Mouse (Mus musculus): ENCODE results near the gene Fbxw7. TPM values are rescaled to one million over a fixed set of nuclear protein-coding genes. Genes with fewer than 3 reads are reported as not detected.

The Fbxw7 gene
- polyA plus RNA-seq, 1 experiment from 2014 or later = 13.8 TPM

DNA sequence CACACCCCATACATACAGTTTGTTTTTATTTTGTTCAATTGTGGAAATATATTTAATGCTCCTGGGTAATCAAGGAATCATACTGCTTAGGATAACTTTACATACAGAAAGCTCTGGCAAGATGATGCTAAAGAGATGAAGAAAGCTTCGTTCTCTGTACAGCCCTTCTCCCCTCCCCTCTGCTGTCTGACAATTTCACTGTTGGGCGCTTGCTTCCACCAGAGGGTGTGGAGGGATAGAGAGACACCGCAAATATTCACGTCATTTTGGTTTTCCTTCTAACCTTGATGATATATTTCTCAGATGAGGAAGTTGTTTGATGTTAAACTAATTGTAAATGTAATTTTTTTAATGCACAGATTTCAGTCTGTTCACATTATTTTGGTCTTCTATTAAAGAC, 140.8 kb downstream of the Fbxw7 start:
- no peak for ATAC-seq (ENCODE audit: insufficient number of reproducible peaks, insufficient read depth, low FRiP score, low TSS enrichment)
- WGBS = 78% methylated on average over 4 of the region's 4 CpGs

DNA sequence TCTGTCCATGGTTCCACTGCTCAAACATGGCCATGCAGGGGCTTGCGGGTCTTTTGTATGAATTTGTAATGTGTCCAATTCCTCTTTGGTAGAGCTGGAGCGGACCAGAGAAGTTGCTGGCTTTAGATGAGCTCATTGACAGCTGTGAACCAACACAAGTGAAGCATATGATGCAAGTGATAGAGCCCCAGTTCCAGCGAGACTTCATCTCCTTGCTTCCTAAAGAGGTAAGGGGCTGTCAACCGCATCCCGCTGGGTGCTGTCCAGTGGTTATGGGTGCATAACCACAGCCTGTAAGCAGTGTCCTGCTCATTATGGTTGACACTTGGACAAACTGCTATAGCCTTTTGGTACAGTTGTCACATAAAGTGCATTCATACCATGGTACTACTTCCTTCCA, 150.1 kb downstream of the Fbxw7 start:
- Histone ChIP-seq H3K4me3 (no peak overlapping the region), H3K27ac (no peak overlapping the region), H3K9me3 (no peaks in the 10 kb centered on the region), H3K27me3 (no peaks in the 10 kb centered on the region), H3K4me1 (no peaks in the 10 kb centered on the region), H3K4me2 (replicated peaks) (no peak overlapping the region), H3K9ac (no peak overlapping the region), H3K36me3 (peaks cover 7% of the 10 kb centered on the region)
- no peak for ATAC-seq (ENCODE audit: insufficient number of reproducible peaks, insufficient read depth, low FRiP score, low TSS enrichment)
- WGBS = 95% methylated on average over 5 of the region's 5 CpGs

More for the DNA sequence above, 140.8 kb downstream of the Fbxw7 start:
- 0 out of 2 replicates have a peak, but pooled peaks cover 4% of the 10 kb centered on the region for H3K36me3 ChIP-seq
- no peak overlapping the region for H3K9ac ChIP-seq
- H3K4me1 ChIP-seq = 0 out of 2 replicates have a peak, but pooled peaks cover 6% of the 10 kb centered on the region
- no peaks in the 10 kb centered on the region for H3K27me3 ChIP-seq
- H3K4me3 ChIP-seq = no peak overlapping the region
- no peaks in the 10 kb centered on the region for H3K9me3 ChIP-seq
- H3K4me2 ChIP-seq (replicated peaks) = no peak overlapping the region
- H3K27ac ChIP-seq = no peak overlapping the region

DNA sequence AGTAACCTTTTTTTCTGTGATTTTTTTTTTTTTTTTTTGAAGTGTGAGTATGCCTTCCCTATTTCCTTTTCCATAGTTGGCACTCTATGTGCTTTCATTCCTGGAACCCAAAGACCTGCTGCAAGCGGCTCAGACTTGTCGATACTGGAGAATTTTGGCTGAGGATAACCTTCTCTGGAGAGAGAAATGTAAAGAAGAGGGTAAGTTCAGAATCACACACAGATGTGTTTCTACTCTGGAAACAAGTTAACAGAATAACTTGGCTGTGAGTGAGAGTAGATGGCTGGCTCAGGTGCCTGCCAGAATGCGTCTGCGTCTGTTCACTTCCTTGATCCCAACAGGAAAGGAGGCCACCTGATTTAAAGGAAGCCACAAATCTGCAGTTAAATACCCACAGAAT, 152.3 kb downstream of the Fbxw7 start:
- H3K27ac ChIP-seq = no peak overlapping the region
- 86% methylated on average over 4 of the region's 4 CpGs for WGBS
- H3K9me3 ChIP-seq = no peaks in the 10 kb centered on the region
- no peak overlapping the region for H3K9ac ChIP-seq
- H3K27me3 ChIP-seq = no peaks in the 10 kb centered on the region
- no peak overlapping the region for H3K4me2 ChIP-seq (replicated peaks)
- H3K4me1 ChIP-seq = no peaks in the 10 kb centered on the region
- ATAC-seq (ENCODE audit: insufficient number of reproducible peaks, insufficient read depth, low FRiP score, low TSS enrichment) = no peak
- no peak overlapping the region for H3K4me3 ChIP-seq
- peaks cover 7% of the 10 kb centered on the region for H3K36me3 ChIP-seq

DNA sequence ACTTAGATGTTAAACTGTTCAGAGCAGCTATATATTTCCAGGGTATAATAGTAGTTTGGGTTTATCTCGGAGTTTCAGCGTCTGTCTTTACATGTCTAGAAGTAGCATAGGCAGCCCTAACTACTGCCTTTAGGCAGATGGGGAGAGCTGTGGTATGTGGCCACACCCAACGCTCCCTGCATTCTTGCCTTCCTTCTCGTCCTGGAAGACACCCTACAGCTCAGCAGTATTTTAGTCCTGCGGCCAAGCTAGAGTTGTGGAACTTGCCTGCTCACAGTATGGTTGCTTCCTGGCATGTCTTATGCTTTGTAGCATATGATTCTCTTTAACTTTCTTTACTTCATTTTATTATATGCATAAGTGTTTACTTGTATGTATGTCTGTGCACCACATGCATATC, 156.5 kb downstream of the Fbxw7 start:
- no peak for ATAC-seq (ENCODE audit: insufficient number of reproducible peaks, insufficient read depth, low FRiP score, low TSS enrichment)
- Histone ChIP-seq H3K27me3 (no peaks in the 10 kb centered on the region), H3K4me1 (no peaks in the 10 kb centered on the region), H3K4me3 (no peak overlapping the region), H3K4me2 (replicated peaks) (no peak overlapping the region), H3K36me3 (peaks cover 16% of the 10 kb centered on the region), H3K9ac (no peak overlapping the region), H3K27ac (no peak overlapping the region), H3K9me3 (no peaks in the 10 kb centered on the region)
- WGBS = 74% methylated on average over 5 of the region's 5 CpGs

DNA sequence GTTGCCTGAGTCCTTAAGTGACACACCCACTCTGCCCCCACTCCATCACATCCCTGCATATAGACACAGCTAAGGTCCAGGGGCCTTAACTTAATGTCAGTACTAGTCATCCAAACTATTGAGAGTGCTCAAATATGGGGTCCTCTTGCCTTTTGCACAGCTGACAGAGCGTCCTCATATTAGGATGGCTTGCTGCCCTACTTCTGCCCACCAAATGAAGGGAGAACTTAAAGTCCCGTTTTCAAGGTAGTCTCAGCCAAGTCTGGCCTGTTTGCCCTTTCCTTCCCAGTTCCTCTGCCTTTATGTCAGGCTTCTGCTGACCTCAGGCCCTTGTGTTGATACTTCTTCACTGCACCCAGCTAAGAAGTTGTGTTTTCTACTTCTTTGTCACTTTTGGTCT, 157.8 kb downstream of the Fbxw7 start:
- no peaks in the 10 kb centered on the region for H3K27me3 ChIP-seq
- no peaks in the 10 kb centered on the region for H3K4me1 ChIP-seq
- H3K36me3 ChIP-seq = peaks cover 23% of the 10 kb centered on the region

DNA sequence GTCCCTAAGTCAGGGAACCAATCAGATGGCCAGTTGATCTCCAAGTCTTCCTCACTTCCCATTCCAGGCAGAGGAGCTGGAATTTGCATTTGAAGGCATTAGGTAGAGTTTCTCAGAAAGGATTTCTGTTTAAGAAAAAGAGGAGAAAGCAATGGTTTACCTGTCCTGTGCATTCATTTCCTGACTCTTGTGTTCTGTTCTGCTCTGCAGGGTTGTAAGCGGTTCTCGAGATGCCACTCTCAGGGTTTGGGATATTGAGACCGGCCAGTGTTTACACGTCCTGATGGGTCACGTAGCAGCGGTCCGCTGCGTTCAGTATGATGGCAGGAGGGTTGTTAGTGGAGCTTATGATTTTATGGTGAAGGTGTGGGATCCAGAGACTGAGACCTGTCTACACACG, 159.1 kb downstream of the Fbxw7 start:
- Histone ChIP-seq H3K9me3 (no peaks in the 10 kb centered on the region), H3K9ac (no peak overlapping the region), H3K4me3 (no peak overlapping the region), H3K27me3 (no peaks in the 10 kb centered on the region), H3K4me1 (no peaks in the 10 kb centered on the region), H3K36me3 (peaks cover 16% of the 10 kb centered on the region; the same call in 1 of the 2 replicates), H3K4me2 (replicated peaks) (no peak overlapping the region), H3K27ac (no peak overlapping the region)
- 86% methylated on average over 9 of the region's 9 CpGs for WGBS
- ATAC-seq (ENCODE audit: insufficient number of reproducible peaks, insufficient read depth, low FRiP score, low TSS enrichment) = no peak

More for the DNA sequence above, 157.8 kb downstream of the Fbxw7 start:
- ATAC-seq (ENCODE audit: insufficient number of reproducible peaks, insufficient read depth, low FRiP score, low TSS enrichment) = no peak
- Histone ChIP-seq H3K27ac (no peak overlapping the region), H3K9ac (no peak overlapping the region), H3K4me2 (replicated peaks) (no peak overlapping the region), H3K4me3 (no peak overlapping the region), H3K9me3 (no peaks in the 10 kb centered on the region)
- WGBS = 86% methylated on average over 2 of the region's 2 CpGs

DNA sequence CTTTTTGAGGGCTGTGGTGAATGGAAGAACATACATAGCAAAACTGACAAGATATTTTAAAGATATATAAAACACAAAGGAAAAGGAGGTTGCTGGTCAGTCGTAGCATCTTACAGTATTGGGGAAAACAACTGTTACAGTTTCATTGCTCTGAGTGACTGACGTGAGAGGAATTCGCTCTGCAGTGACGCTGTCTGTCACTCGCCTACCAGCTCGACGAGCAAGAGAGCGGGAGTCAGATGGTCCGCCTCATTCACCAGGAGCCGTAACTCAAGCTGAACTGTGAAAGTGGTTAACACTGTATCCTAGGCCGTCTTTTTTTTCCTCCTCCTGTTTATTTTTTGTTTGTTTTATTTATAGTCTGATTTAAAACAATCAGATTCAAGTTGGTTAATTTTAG, 163.6 kb downstream of the Fbxw7 start:
- peaks cover 15% of the 10 kb centered on the region; the same call in 1 of the 2 replicates for H3K36me3 ChIP-seq
- 78% methylated on average over 11 of the region's 11 CpGs for WGBS
- no peaks in the 10 kb centered on the region for H3K27me3 ChIP-seq
- no peak overlapping the region for H3K4me3 ChIP-seq
- no peak overlapping the region for H3K27ac ChIP-seq
- no peak overlapping the region for H3K4me2 ChIP-seq (replicated peaks)
- H3K4me1 ChIP-seq = no peaks in the 10 kb centered on the region
- no peaks in the 10 kb centered on the region for H3K9me3 ChIP-seq
- no peak overlapping the region for H3K9ac ChIP-seq
- no peak for ATAC-seq (ENCODE audit: insufficient number of reproducible peaks, insufficient read depth, low FRiP score, low TSS enrichment)

DNA sequence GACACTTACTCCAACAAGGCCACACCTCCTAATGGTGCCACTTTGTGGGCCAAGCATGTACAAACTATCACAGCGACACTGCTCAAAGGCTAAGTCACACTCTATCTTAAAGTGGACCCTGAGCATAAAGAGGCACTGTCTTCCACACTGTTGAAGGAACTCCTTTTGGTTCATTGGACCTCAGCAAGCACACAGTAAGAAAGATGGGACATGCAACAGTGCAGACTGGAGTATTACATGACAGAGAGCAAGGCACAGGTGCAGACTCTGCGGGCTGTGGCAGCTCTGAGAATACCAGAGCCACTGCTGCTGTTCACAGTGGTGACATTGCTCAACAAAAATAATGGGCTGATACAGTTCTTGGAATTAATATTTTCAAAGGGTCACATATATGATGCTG, 165.1 kb downstream of the Fbxw7 start:
- ATAC-seq (ENCODE audit: insufficient number of reproducible peaks, insufficient read depth, low FRiP score, low TSS enrichment) = no peak
- Histone ChIP-seq H3K4me3 (no peak overlapping the region), H3K9me3 (no peaks in the 10 kb centered on the region), H3K36me3 (peaks cover 11% of the 10 kb centered on the region; the same call in 1 of the 2 replicates), H3K27ac (no peak overlapping the region), H3K9ac (no peak overlapping the region), H3K27me3 (no peaks in the 10 kb centered on the region), H3K4me2 (replicated peaks) (no peak overlapping the region), H3K4me1 (no peaks in the 10 kb centered on the region)
- WGBS = 87% methylated on average over 2 of the region's 2 CpGs

DNA sequence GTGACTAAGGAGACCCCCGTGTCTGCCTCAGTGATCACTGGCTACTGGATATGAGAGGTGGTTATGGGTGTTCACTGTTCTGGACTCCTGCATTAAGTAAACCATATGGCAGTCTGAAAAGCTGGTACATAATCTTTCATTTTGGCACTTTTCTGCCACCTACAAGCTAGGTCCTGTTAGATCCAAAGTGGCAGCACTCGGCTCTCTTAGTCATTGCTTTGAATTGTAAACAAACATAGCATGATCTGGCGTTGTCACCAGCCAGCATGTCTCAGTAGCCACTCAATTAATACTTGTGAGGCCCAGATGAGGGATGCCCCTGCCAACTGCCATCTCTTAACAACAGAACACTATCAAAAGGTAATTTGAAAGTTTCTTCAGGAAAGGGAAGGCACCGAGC, 167.6 kb downstream of the Fbxw7 start:
- no peak overlapping the region for H3K9ac ChIP-seq
- no peak for ATAC-seq (ENCODE audit: insufficient number of reproducible peaks, insufficient read depth, low FRiP score, low TSS enrichment)
- 0 out of 2 replicates have a peak, but pooled peaks cover 4% of the 10 kb centered on the region for H3K36me3 ChIP-seq
- H3K4me3 ChIP-seq = no peak overlapping the region
- no peaks in the 10 kb centered on the region for H3K27me3 ChIP-seq
- WGBS = 73% methylated on average over 4 of the region's 4 CpGs
- H3K4me2 ChIP-seq (replicated peaks) = no peak overlapping the region
- H3K9me3 ChIP-seq = no peaks in the 10 kb centered on the region
- H3K4me1 ChIP-seq = no peaks in the 10 kb centered on the region
- no peak overlapping the region for H3K27ac ChIP-seq

DNA sequence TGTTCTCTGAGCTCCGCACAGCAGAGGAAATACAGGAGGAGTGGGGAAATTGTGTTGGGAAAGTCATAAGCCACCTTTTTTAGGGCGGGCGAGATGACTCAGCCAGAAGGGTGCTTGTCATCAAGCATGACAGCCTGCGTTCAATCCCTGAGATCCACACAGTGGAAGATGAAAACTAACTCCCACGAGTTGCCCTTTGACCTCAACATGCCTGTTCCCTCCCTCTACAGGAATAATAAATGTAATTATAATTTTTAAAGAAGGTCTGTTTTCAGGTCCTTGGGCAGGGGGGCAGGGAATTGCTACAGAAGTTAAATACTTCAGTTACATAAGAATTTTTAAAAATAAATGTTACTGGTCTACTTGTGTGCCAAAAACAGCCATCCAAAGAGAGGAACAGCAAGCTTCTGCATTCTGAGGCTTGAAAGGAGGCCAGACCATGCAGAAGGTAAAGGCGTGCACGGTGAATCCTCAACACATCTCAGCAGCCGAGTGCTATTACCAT, 170.1 kb downstream of the Fbxw7 start:
- 85% methylated on average over 8 of the region's 8 CpGs for WGBS
- Histone ChIP-seq H3K9ac (no peak overlapping the region), H3K27ac (no peak overlapping the region), H3K27me3 (no peaks in the 10 kb centered on the region), H3K4me1 (no peaks in the 10 kb centered on the region), H3K4me3 (no peak overlapping the region), H3K9me3 (no peaks in the 10 kb centered on the region), H3K4me2 (replicated peaks) (no peak overlapping the region), H3K36me3 (0 out of 2 replicates have a peak, but pooled peaks cover under 1% of the 10 kb centered on the region)
- ATAC-seq (ENCODE audit: insufficient number of reproducible peaks, insufficient read depth, low FRiP score, low TSS enrichment) = no peak

DNA sequence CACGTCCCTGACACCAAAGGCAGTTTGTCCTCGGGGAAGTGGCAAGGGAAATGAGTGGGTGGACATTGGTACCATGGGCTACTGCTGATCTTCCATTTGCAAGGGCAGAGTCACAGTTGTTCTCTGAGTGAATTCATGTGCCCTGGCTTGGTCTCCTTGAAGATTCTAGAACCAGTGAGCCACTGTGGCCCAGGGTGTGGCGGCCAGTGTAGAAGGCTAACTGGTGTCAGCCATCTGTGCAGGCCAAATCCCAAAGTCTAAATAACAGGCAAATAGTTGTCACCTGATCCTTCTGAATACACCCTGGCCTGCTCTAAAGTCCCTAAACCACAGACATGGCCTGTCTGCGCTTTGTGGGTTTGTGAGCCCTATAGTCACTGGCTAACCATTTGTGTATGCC, 173.8 kb downstream of the Fbxw7 start:
- Histone ChIP-seq H3K4me2 (replicated peaks) (no peak overlapping the region), H3K4me1 (no peaks in the 10 kb centered on the region), H3K27ac (no peak overlapping the region), H3K4me3 (no peak overlapping the region), H3K36me3 (no peaks in the 10 kb centered on the region), H3K9me3 (no peaks in the 10 kb centered on the region), H3K9ac (no peak overlapping the region), H3K27me3 (no peaks in the 10 kb centered on the region)
- 85% methylated on average over 4 of the region's 4 CpGs for WGBS
- ATAC-seq (ENCODE audit: insufficient number of reproducible peaks, insufficient read depth, low FRiP score, low TSS enrichment) = no peak

DNA sequence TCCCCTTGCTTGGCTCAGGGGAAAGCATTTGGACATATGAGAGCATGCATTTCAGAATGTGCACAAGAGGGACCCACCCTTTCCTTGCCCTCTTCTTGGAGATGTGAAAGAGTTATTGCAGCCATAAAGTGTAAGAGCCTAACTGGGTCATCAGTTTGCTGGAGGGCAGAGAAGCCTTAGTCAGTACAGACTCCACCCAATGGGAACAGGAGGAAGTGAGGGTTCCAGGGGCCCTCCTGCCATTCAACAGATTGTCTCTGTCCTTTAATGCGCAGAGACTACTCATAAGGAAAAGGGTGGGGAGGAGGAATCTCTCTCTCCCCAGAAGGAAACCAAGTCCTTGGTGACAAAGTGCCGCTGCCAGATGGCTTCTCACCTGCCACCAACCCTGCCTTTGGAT, 190.2 kb downstream of the Fbxw7 start:
- no peak overlapping the region for H3K4me2 ChIP-seq (replicated peaks)
- H3K27ac ChIP-seq = no peak overlapping the region
- no peak for ATAC-seq (ENCODE audit: insufficient number of reproducible peaks, insufficient read depth, low FRiP score, low TSS enrichment)
- no peaks in the 10 kb centered on the region for H3K27me3 ChIP-seq
- H3K36me3 ChIP-seq = no peaks in the 10 kb centered on the region
- no peaks in the 10 kb centered on the region for H3K9me3 ChIP-seq
- WGBS = 82% methylated on average over 2 of the region's 2 CpGs
- H3K4me3 ChIP-seq = no peak overlapping the region
- H3K9ac ChIP-seq = no peak overlapping the region
- no peaks in the 10 kb centered on the region for H3K4me1 ChIP-seq

DNA sequence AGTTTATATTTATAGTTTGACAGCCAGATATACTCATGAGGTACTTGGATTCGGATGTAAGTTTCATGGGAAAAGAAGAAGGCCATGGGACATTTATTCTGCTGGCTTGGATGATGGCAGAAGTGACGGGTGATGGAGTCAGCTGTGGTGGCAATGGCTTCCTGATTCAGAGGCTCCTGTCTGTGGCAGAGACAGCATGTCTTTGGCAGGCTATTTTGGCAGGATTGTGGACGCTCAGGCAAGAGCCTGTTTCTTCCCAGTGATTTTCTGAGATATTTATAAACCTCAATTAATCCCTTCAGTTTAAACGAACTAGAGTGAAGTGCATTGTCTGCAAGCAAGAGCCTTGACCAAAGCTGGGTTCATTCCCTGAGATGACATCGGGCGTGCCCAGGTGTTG, 197.8 kb downstream of the Fbxw7 start:
- no peak overlapping the region for H3K4me2 ChIP-seq (replicated peaks)
- no peaks in the 10 kb centered on the region for H3K36me3 ChIP-seq
- H3K9ac ChIP-seq = no peak overlapping the region
- no peaks in the 10 kb centered on the region for H3K27me3 ChIP-seq
- H3K4me1 ChIP-seq = no peaks in the 10 kb centered on the region
- WGBS = 88% methylated on average over 6 of the region's 6 CpGs
- no peak overlapping the region for H3K4me3 ChIP-seq
- H3K27ac ChIP-seq = no peak overlapping the region
- H3K9me3 ChIP-seq = no peaks in the 10 kb centered on the region
- no peak for ATAC-seq (ENCODE audit: insufficient number of reproducible peaks, insufficient read depth, low FRiP score, low TSS enrichment)
